Mouse (Mus musculus): ENCODE measurements around the gene Sdk2. TPM values are rescaled to one million over a fixed set of nuclear protein-coding genes. Genes with fewer than 3 reads are reported as not detected.

The Sdk2 gene
- polyA plus RNA-seq, 1 experiment from 2014 or later, result 5.3 TPM

- no peak for DNase-seq
- 68% methylated on average over 2 of the region's 2 CpGs for WGBS
- H3K9ac ChIP-seq (replicated peaks; ENCODE audit: low read length), result no peak overlapping the region
Observed at GRCm38 (mm10) chr11:113928831-113929230, 138.0 kb downstream of the Sdk2 start.

GRCm38 (mm10) chr11:113928291-113928690 is 138.6 kb downstream of the Sdk2 start:
- H3K27me3 ChIP-seq (ENCODE audit: control insufficient read depth, insufficient read depth, low read length), result no peaks in the 10 kb centered on the region
- peak; percentile 47; the same call in 1 of the 2 replicates for ATAC-seq (ENCODE audit: low FRiP score, low TSS enrichment)
- no peak overlapping the region for H3K9ac ChIP-seq (replicated peaks; ENCODE audit: low read length)
- no peak overlapping the region for H3K27ac ChIP-seq (replicated peaks; ENCODE audit: low read depth, low read length)
- WGBS, result 38% methylated on average over 9 of the region's 9 CpGs
- no peak overlapping the region for H3K4me2 ChIP-seq (ENCODE audit: low read length)
- H3K4me1 ChIP-seq (ENCODE audit: control insufficient read depth, insufficient read depth, low read length), result peaks cover 59% of the 10 kb centered on the region
- no peaks in the 10 kb centered on the region for H3K9me3 ChIP-seq (ENCODE audit: control insufficient read depth, low read length)
- H3K36me3 ChIP-seq (ENCODE audit: control insufficient read depth, insufficient read depth, low read length), result no peaks in the 10 kb centered on the region
- H3K4me3 ChIP-seq (replicated peaks; ENCODE audit: low read depth, low read length), result no peak overlapping the region
- DNase-seq, result peak; percentile 62

More at GRCm38 (mm10) chr11:113928831-113929230, 138.0 kb downstream of the Sdk2 start:
- H3K4me3 ChIP-seq (replicated peaks; ENCODE audit: low read depth, low read length), result no peak overlapping the region
- no peak for ATAC-seq (ENCODE audit: low FRiP score, low TSS enrichment)
- H3K4me1 ChIP-seq (ENCODE audit: control insufficient read depth, insufficient read depth, low read length), result peaks cover 56% of the 10 kb centered on the region
- no peaks in the 10 kb centered on the region for H3K9me3 ChIP-seq (ENCODE audit: control insufficient read depth, low read length)
- H3K27ac ChIP-seq (replicated peaks; ENCODE audit: low read depth, low read length), result no peak overlapping the region
- no peaks in the 10 kb centered on the region for H3K27me3 ChIP-seq (ENCODE audit: control insufficient read depth, insufficient read depth, low read length)
- H3K36me3 ChIP-seq (ENCODE audit: control insufficient read depth, insufficient read depth, low read length), result no peaks in the 10 kb centered on the region
- no peak overlapping the region for H3K4me2 ChIP-seq (ENCODE audit: low read length)

- no peaks in the 10 kb centered on the region for H3K9me3 ChIP-seq (ENCODE audit: control insufficient read depth, low read length)
- DNase-seq (no peak), ATAC-seq (ENCODE audit: low FRiP score, low TSS enrichment) (no peak)
- no peaks in the 10 kb centered on the region for H3K27me3 ChIP-seq (ENCODE audit: control insufficient read depth, insufficient read depth, low read length)
- H3K36me3 ChIP-seq (ENCODE audit: control insufficient read depth, insufficient read depth, low read length), result no peaks in the 10 kb centered on the region
- 66% methylated on average over 3 of the region's 3 CpGs for WGBS
- H3K4me3 ChIP-seq (replicated peaks; ENCODE audit: low read depth, low read length), result no peak overlapping the region
- H3K27ac ChIP-seq (replicated peaks; ENCODE audit: low read depth, low read length), result no peak overlapping the region
- H3K4me1 ChIP-seq (ENCODE audit: control insufficient read depth, insufficient read depth, low read length), result peaks cover 57% of the 10 kb centered on the region
- no peak overlapping the region for H3K4me2 ChIP-seq (ENCODE audit: low read length)
- H3K9ac ChIP-seq (replicated peaks; ENCODE audit: low read length), result no peak overlapping the region
Observed at GRCm38 (mm10) chr11:113927826-113928225, 139.0 kb downstream of the Sdk2 start.

- Histone ChIP-seq H3K27ac (replicated peaks; ENCODE audit: low read depth, low read length) (no peak overlapping the region), H3K9ac (replicated peaks; ENCODE audit: low read length) (no peak overlapping the region), H3K4me3 (replicated peaks; ENCODE audit: low read depth, low read length) (no peak overlapping the region), H3K36me3 (ENCODE audit: control insufficient read depth, insufficient read depth, low read length) (no peaks in the 10 kb centered on the region), H3K4me2 (ENCODE audit: low read length) (no peak overlapping the region), H3K9me3 (ENCODE audit: control insufficient read depth, low read length) (no peaks in the 10 kb centered on the region), H3K27me3 (ENCODE audit: control insufficient read depth, insufficient read depth, low read length) (no peaks in the 10 kb centered on the region), H3K4me1 (ENCODE audit: control insufficient read depth, insufficient read depth, low read length) (peaks cover 52% of the 10 kb centered on the region)
- ATAC-seq (ENCODE audit: low FRiP score, low TSS enrichment) (no peak), DNase-seq (no peak)
- WGBS, result 86% methylated on average over 11 of the region's 11 CpGs
Observed at GRCm38 (mm10) chr11:113927231-113927630, 139.6 kb downstream of the Sdk2 start.

- ATAC-seq (ENCODE audit: low FRiP score, low TSS enrichment), result peak; percentile 60; the same call in 1 of the 2 replicates
- H3K27ac ChIP-seq (replicated peaks; ENCODE audit: low read depth, low read length), result peak overlapping the region; percentile 32; the same call in 1 of the 2 replicates
- 8% methylated on average over 5 of the region's 5 CpGs for WGBS
Observed at GRCm38 (mm10) chr11:113923137-113923536, 143.7 kb downstream of the Sdk2 start.

GRCm38 (mm10) chr11:113903131-113903860 is 163.6 kb downstream of the Sdk2 start:
- DNase-seq (no peak), ATAC-seq (ENCODE audit: low FRiP score, low TSS enrichment) (no peak; the same call in 1 of the 2 replicates)
- no peak overlapping the region for H3K4me3 ChIP-seq (replicated peaks; ENCODE audit: low read depth, low read length)
- H3K4me2 ChIP-seq (ENCODE audit: low read length), result no peak overlapping the region
- no peaks in the 10 kb centered on the region for H3K9me3 ChIP-seq (ENCODE audit: control insufficient read depth, low read length)
- H3K27me3 ChIP-seq (ENCODE audit: control insufficient read depth, insufficient read depth, low read length), result no peaks in the 10 kb centered on the region
- WGBS, result 76% methylated on average over 16 of the region's 16 CpGs
- no peak overlapping the region for H3K27ac ChIP-seq (replicated peaks; ENCODE audit: low read depth, low read length)
- peaks cover 4% of the 10 kb centered on the region for H3K4me1 ChIP-seq (ENCODE audit: control insufficient read depth, insufficient read depth, low read length)
- H3K9ac ChIP-seq (replicated peaks; ENCODE audit: low read length), result no peak overlapping the region
- H3K36me3 ChIP-seq (ENCODE audit: control insufficient read depth, insufficient read depth, low read length), result no peaks in the 10 kb centered on the region

More at GRCm38 (mm10) chr11:113923137-113923536, 143.7 kb downstream of the Sdk2 start:
- peak; percentile 77 for DNase-seq
- Histone ChIP-seq H3K4me3 (replicated peaks; ENCODE audit: low read depth, low read length) (no peak overlapping the region), H3K9me3 (ENCODE audit: control insufficient read depth, low read length) (no peaks in the 10 kb centered on the region), H3K4me1 (ENCODE audit: control insufficient read depth, insufficient read depth, low read length) (peaks cover 21% of the 10 kb centered on the region), H3K36me3 (ENCODE audit: control insufficient read depth, insufficient read depth, low read length) (no peaks in the 10 kb centered on the region), H3K4me2 (ENCODE audit: low read length) (no peak overlapping the region), H3K9ac (replicated peaks; ENCODE audit: low read length) (no peak overlapping the region), H3K27me3 (ENCODE audit: control insufficient read depth, insufficient read depth, low read length) (no peaks in the 10 kb centered on the region)

- Histone ChIP-seq H3K4me2 (ENCODE audit: low read length) (no peak overlapping the region), H3K36me3 (ENCODE audit: control insufficient read depth, insufficient read depth, low read length) (no peaks in the 10 kb centered on the region), H3K4me3 (replicated peaks; ENCODE audit: low read depth, low read length) (no peak overlapping the region), H3K27ac (replicated peaks; ENCODE audit: low read depth, low read length) (no peak overlapping the region), H3K27me3 (ENCODE audit: control insufficient read depth, insufficient read depth, low read length) (no peaks in the 10 kb centered on the region), H3K9me3 (ENCODE audit: control insufficient read depth, low read length) (no peaks in the 10 kb centered on the region), H3K9ac (replicated peaks; ENCODE audit: low read length) (no peak overlapping the region), H3K4me1 (ENCODE audit: control insufficient read depth, insufficient read depth, low read length) (0 out of 2 replicates have a peak, but pooled peaks cover 3% of the 10 kb centered on the region)
- DNase-seq, result no peak
- ATAC-seq (ENCODE audit: low FRiP score, low TSS enrichment), result no peak
- WGBS, result 91% methylated on average over 7 of the region's 7 CpGs
Observed at GRCm38 (mm10) chr11:113901906-113902305, 164.9 kb downstream of the Sdk2 start.

GRCm38 (mm10) chr11:113898671-113899070 is 168.2 kb downstream of the Sdk2 start:
- ATAC-seq (ENCODE audit: low FRiP score, low TSS enrichment) (no peak), DNase-seq (peak; percentile 60)
- Histone ChIP-seq H3K27ac (replicated peaks; ENCODE audit: low read depth, low read length) (no peak overlapping the region), H3K9ac (replicated peaks; ENCODE audit: low read length) (no peak overlapping the region), H3K36me3 (ENCODE audit: control insufficient read depth, insufficient read depth, low read length) (no peaks in the 10 kb centered on the region), H3K4me3 (replicated peaks; ENCODE audit: low read depth, low read length) (no peak overlapping the region), H3K27me3 (ENCODE audit: control insufficient read depth, insufficient read depth, low read length) (no peaks in the 10 kb centered on the region), H3K4me2 (ENCODE audit: low read length) (no peak overlapping the region), H3K4me1 (ENCODE audit: control insufficient read depth, insufficient read depth, low read length) (0 out of 2 replicates have a peak, but pooled peaks cover 3% of the 10 kb centered on the region), H3K9me3 (ENCODE audit: control insufficient read depth, low read length) (no peaks in the 10 kb centered on the region)
- 19% methylated on average over 7 of the region's 7 CpGs for WGBS

GRCm38 (mm10) chr11:113896006-113896405 is 170.8 kb downstream of the Sdk2 start:
- H3K9ac ChIP-seq (replicated peaks; ENCODE audit: low read length), result no peak overlapping the region
- no peaks in the 10 kb centered on the region for H3K36me3 ChIP-seq (ENCODE audit: control insufficient read depth, insufficient read depth, low read length)
- 90% methylated on average over 5 of the region's 5 CpGs for WGBS
- ATAC-seq (ENCODE audit: low FRiP score, low TSS enrichment), result no peak
- no peak overlapping the region for H3K4me2 ChIP-seq (ENCODE audit: low read length)
- no peak overlapping the region for H3K4me3 ChIP-seq (replicated peaks; ENCODE audit: low read depth, low read length)
- H3K27ac ChIP-seq (replicated peaks; ENCODE audit: low read depth, low read length), result no peak overlapping the region
- H3K27me3 ChIP-seq (ENCODE audit: control insufficient read depth, insufficient read depth, low read length), result no peaks in the 10 kb centered on the region
- DNase-seq, result no peak
- H3K9me3 ChIP-seq (ENCODE audit: control insufficient read depth, low read length), result no peaks in the 10 kb centered on the region
- peaks cover 3% of the 10 kb centered on the region; the same call in 1 of the 2 replicates for H3K4me1 ChIP-seq (ENCODE audit: control insufficient read depth, insufficient read depth, low read length)

Measured in midbrain, embryonic 14.5 days (tissue).